Mouse (Mus musculus): Measurements from ENCODE around the gene Ifrd2. TPM values are rescaled to one million over a fixed set of nuclear protein-coding genes. Genes with fewer than 3 reads are reported as not detected.

Ifrd2 gene
- polyA plus RNA-seq, 1 experiment from 2014 or later, result 45.9 TPM

DNA sequence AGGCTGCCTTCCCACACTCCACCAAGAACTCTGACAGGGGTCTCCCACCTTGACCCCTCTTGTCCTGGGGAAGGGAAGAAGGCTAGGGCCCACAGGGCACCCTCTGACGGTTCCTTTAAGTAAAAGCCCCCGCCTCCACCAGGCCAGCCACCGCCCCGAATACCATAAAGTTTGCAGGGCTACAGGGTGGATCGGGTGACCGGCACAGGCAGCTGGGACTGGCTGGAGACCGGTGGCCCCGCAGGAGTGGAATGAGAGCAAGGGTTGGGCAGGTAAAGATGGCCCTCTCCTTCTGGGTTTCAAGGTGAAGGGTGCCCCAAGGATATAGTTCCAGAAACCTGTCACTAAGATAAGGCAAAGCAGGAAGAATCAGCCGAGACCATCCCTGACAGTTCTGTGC lies 19.1 kb downstream of the Ifrd2 start:
- Histone ChIP-seq H3K4me1 (peaks cover 87% of the 10 kb centered on the region), H3K36me3 (no peaks in the 10 kb centered on the region), H3K9ac (no peak overlapping the region), H3K4me2 (peak overlapping the region; percentile 37), H3K9me3 (no peaks in the 10 kb centered on the region), H3K27me3 (no peaks in the 10 kb centered on the region), H3K4me3 (peak overlapping the region; percentile 31), H3K27ac (peak overlapping the region; percentile 69)
- no peak; the same call in 1 of the 2 replicates for ATAC-seq (ENCODE audit: insufficient number of reproducible peaks, low FRiP score, low TSS enrichment, low read depth)
- 7% methylated on average over 9 of the region's 9 CpGs for WGBS

DNA sequence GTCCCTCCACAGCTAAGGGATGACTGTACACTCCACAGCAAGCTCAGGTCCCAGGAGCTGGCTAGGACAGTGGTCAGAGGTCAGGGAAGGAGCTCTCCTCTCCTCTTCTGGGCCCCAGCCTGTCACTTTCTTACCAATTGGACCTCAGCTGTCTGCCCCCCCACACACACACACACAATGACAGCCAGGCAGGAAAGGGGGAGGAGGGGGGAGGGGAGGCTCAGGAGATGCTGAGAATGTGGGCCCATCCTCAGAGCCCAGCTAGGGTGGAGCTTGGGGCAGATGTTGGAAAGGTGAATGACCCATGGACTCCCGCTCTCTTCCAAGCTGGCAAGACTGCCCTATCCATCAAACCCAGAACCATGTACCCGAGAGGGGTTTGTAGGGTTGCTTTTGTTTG lies 19.6 kb downstream of the Ifrd2 start:
- Histone ChIP-seq H3K4me3 (peak overlapping the region; percentile 31), H3K4me2 (peak overlapping the region; percentile 37), H3K9me3 (no peaks in the 10 kb centered on the region), H3K9ac (no peak overlapping the region), H3K4me1 (peaks cover 89% of the 10 kb centered on the region), H3K36me3 (no peaks in the 10 kb centered on the region), H3K27ac (peak overlapping the region; percentile 69), H3K27me3 (no peaks in the 10 kb centered on the region)
- 80% methylated on average over 2 of the region's 2 CpGs for WGBS
- ATAC-seq (ENCODE audit: insufficient number of reproducible peaks, low FRiP score, low TSS enrichment, low read depth), result no peak

DNA sequence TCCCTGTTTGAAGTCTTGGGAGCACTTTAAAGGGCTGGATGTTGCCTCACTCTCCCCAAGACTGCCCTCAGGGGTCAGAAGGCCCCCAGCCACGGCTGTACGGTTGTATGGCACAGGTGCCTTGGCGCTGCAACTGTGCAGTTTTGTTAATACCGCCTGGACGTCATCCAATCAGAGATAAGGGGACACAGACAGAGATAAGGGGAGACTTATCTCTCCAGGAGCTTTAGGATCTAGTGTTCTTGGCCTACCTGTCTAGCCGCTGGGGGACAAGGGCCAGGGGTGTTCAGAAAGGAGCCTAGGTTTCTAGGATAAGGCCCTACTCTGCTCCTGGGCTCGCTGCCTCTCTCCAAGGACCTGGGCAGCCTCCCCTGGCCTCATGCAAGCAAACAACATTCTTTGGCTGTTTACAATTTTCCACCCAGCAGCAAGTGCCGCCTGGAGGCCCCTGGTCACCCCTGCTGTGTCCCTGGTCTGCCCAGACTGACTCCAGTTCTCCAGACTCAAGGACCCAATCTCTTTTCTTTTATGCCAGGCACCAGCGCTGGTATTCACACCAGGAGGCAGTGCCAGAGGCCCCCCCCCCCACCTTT lies 20.3 kb downstream of the Ifrd2 start:
- no peaks in the 10 kb centered on the region for H3K36me3 ChIP-seq
- no peak overlapping the region for H3K9ac ChIP-seq
- no peaks in the 10 kb centered on the region for H3K27me3 ChIP-seq
- H3K4me2 ChIP-seq, result peak overlapping the region; percentile 37; the same call in 1 of the 2 replicates
- H3K9me3 ChIP-seq, result no peaks in the 10 kb centered on the region
- peak overlapping the region; percentile 54 for H3K27ac ChIP-seq
- H3K4me1 ChIP-seq, result peaks cover 90% of the 10 kb centered on the region
- 55% methylated on average over 9 of the region's 9 CpGs for WGBS
- no peak for ATAC-seq (ENCODE audit: insufficient number of reproducible peaks, low FRiP score, low TSS enrichment, low read depth)
- H3K4me3 ChIP-seq, result no peak overlapping the region

DNA sequence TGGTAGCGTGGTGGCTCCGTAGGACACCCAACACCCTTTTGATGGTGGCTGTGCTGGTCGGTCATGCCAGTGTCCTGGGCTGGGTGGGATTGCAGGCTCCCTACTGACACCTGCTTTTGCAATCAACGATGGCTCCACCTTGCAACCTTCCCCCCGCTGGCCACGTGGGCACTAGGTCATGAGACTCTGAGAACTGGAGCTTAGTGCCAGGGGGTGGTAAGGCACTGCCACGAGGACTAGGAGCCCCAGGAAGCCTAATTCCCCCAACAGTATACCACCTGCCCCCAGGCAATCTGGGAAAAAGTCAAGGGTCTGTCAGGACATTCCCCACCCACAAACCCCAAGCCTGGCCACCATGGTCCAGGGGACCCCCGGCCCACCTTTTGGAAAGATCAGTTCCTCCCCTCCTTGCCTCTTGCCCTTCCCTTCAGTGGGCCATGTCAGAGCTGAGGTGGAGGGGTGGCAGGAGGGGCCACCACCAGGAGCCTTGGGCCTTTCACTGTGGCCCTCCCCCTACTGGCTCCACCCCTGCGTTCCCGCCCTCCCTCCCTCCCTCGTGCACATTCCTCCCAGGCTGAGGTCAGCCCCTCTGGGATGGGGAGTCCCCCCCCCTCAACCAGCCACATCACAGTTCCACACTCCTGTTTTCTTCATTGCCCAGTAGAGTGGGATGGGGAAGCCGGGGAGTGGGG lies 21.4 kb downstream of the Ifrd2 start, which contains the start of gene Sema3b:
Sema3b (minus strand) TSS at position 489 of the 692 bp plus-strand sequence.
- H3K27ac ChIP-seq, result peak within 1 kb of the TSS; percentile 54
- no peaks in the 10 kb centered on the region for H3K9me3 ChIP-seq
- peaks cover 4% of the 10 kb centered on the region for H3K36me3 ChIP-seq
- H3K4me1 ChIP-seq, result peaks cover 88% of the 10 kb centered on the region
- H3K27me3 ChIP-seq, result no peaks in the 10 kb centered on the region
- H3K9ac ChIP-seq, result no peak within 1 kb of the TSS
- no peak within 1 kb of the TSS for H3K4me3 ChIP-seq
- 34% methylated on average over 12 of the region's 12 CpGs for WGBS
- peak within 1 kb of the TSS; percentile 37 for H3K4me2 ChIP-seq
- 0 out of 2 replicates have a peak, but pooled peaks have one; percentile 8 for ATAC-seq (ENCODE audit: insufficient number of reproducible peaks, low FRiP score, low TSS enrichment, low read depth)

DNA sequence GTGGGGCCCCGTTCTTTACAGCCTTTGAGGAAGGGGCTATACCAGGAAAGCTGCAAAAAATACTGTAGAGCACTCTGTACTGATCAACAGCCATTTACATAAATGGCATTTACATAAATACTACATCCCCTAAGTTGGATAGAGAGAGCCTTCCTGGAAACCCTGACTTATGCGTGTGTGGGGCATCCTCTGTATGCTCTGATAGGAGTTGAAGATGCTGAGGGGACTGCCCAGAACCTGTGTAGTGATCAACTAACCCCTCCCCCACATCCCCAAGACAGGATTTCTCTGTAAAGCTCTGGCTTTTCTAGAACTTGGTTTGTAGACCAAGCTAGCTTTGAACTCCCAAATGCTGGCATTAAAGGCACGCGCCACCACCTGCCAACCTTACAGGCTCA lies 22.0 kb downstream of the Ifrd2 start:
- Histone ChIP-seq H3K4me2 (peak overlapping the region; percentile 37; the same call in 1 of the 2 replicates), H3K9ac (no peak overlapping the region), H3K27ac (peak overlapping the region; percentile 54), H3K9me3 (no peaks in the 10 kb centered on the region), H3K4me3 (no peak overlapping the region), H3K4me1 (peaks cover 83% of the 10 kb centered on the region), H3K27me3 (no peaks in the 10 kb centered on the region), H3K36me3 (peaks cover 10% of the 10 kb centered on the region)
- 59% methylated on average over 4 of the region's 4 CpGs for WGBS
- no peak for ATAC-seq (ENCODE audit: insufficient number of reproducible peaks, low FRiP score, low TSS enrichment, low read depth)

DNA sequence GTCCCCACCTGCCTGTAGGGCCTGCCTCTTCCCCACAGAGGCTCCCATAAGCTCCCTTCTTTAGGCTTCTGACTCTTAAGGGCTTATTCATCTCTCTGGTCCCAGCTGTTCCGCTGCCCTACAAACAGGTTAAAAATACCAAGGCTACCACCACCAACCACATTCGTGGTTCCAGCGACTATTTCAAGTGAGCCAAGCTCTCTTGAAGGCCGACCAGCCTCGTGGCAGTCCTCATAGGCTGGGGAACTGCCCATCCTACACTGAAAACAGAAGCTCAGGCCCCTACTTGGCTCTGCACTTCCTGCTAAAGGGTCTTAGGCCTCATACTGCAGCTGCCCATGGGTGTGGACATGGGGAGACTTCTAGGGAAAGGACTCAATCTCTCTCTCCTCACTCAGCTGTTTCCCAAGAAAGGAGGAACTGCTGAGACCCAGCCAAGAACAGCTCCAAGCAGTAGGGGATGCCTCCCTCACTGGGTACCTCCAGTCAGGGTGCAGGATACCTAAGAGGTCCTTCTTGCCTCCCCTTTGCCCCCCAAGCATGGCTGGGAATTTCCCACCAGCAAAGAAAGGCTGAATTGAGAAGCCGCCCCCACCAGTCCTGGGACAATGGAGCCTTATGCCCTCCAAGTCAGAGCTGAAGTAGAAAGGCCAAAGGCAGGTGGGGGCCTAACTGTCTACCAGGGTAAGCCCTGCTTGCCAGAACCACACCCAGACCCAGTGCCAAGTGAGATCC lies 24.2 kb downstream of the Ifrd2 start:
- Histone ChIP-seq H3K4me2 (peak overlapping the region; percentile 60), H3K9ac (0 out of 2 replicates have a peak overlapping the region, but pooled peaks have one; percentile 24), H3K4me3 (no peak overlapping the region), H3K4me1 (peaks cover 66% of the 10 kb centered on the region), H3K27ac (peak overlapping the region; percentile 94), H3K36me3 (peaks cover 32% of the 10 kb centered on the region), H3K27me3 (no peaks in the 10 kb centered on the region), H3K9me3 (no peaks in the 10 kb centered on the region)
- ATAC-seq (ENCODE audit: insufficient number of reproducible peaks, low FRiP score, low TSS enrichment, low read depth), result no peak
- 60% methylated on average over 6 of the region's 6 CpGs for WGBS

DNA sequence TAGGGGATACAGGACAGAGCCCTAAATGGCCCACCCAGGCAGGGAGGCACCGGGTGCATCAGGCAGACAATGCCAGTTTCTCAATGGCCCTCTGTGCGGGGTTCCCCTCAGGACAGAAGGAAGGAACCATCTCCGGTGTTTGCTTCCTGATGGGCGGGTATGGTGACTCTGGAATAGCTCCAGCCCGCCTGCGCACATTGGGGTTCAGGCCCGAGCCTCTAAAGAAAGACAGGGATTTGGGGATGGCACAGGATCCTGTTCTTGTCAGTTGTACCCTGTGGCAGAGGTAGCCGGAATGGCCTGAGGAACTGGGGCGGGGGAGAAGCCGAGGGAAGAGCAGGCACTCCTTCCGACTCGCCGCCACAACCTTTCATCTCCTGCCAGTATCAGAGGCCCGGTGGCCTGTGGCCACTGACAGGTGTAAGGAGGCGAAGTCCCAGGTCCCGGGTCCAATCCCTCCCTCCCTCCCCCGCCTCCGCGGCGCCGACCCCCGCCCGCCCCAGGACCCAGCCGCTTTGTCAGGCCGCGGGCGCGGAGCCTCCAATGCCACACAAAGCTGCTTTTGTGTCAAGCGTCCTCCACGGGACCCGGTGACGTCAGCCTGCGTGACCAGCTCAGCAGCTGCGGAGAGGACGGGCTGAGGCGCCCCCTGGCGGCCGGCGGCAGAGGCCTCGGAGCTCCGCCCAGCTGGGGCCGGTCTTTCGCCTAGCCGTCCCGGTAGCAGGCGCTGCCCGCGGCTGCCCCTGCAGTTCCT lies 24.9 kb downstream of the Ifrd2 start:
- Histone ChIP-seq H3K4me3 (peak overlapping the region; percentile 37), H3K36me3 (peaks cover 37% of the 10 kb centered on the region), H3K27ac (peak overlapping the region; percentile 94), H3K9ac (0 out of 2 replicates have a peak overlapping the region, but pooled peaks have one; percentile 24), H3K4me2 (peak overlapping the region; percentile 60), H3K9me3 (no peaks in the 10 kb centered on the region), H3K4me1 (peaks cover 59% of the 10 kb centered on the region), H3K27me3 (no peaks in the 10 kb centered on the region)
- 5% methylated on average over 42 of the region's 48 CpGs for WGBS
- peak; percentile 90 for ATAC-seq (ENCODE audit: insufficient number of reproducible peaks, low FRiP score, low TSS enrichment, low read depth)

DNA sequence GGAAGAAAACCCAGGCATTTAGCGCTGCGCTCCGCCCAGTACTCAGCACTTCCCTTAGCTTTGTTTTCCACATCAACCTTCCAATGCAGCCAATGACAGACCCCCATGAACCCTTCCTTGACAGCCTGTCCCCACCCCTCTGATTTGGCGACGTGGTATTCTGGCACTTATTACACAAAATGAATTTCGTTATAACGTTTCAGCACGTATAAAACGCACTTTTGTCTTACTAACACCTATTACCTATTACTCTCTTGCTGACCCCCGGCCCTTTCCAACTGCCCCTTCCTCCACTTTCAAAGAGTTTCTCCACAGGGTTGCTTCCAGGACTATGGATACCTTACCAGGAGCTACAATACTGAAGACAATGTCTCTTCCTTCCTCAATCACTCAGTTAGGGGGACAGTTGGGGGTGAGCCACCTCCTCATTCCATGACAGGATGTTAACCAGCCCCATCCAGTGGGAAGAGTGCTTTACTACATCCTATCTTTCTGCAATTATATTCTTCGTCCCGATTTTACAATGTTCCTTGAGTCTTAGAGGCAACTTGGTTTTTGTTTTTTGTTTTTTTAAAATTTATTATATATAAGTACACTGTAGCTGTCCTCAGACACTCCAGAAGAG lies 25.6 kb downstream of the Ifrd2 start:
- H3K27me3 ChIP-seq, result no peaks in the 10 kb centered on the region
- ATAC-seq (ENCODE audit: insufficient number of reproducible peaks, low FRiP score, low TSS enrichment, low read depth), result no peak

DNA sequence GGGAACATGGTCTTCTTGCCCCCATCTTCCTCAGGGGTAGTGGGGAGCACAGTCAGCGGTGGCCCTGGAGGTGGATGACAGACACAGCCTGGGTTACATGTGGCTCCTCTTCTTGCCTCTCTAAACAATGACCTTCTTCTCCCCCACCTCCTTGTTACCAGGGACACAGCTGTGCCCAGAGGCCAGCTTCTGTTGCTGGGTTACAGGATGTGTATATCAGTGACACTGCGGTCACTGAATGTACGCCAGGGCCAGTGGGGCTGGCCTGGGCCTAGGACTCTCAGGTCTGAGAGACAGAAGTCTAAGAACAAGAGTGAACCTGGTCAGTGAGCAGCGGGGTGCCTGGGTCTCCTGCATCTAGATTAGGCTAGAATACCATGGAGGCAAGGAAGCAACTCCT lies 27.6 kb downstream of the Ifrd2 start:
- ATAC-seq (ENCODE audit: insufficient number of reproducible peaks, low FRiP score, low TSS enrichment, low read depth), result no peak
- Histone ChIP-seq H3K4me3 (no peak overlapping the region), H3K27me3 (no peaks in the 10 kb centered on the region), H3K4me2 (no peak overlapping the region), H3K27ac (no peak overlapping the region; the same call in 1 of the 2 replicates), H3K9me3 (no peaks in the 10 kb centered on the region), H3K36me3 (peaks cover 62% of the 10 kb centered on the region), H3K4me1 (peaks cover 46% of the 10 kb centered on the region), H3K9ac (no peak overlapping the region)
- 90% methylated on average over 4 of the region's 4 CpGs for WGBS

More for the DNA sequence above, 25.6 kb downstream of the Ifrd2 start:
- Histone ChIP-seq H3K4me1 (peaks cover 54% of the 10 kb centered on the region), H3K4me2 (peak overlapping the region; percentile 60), H3K27ac (peak overlapping the region; percentile 94), H3K9ac (0 out of 2 replicates have a peak overlapping the region, but pooled peaks have one; percentile 14), H3K4me3 (peak overlapping the region; percentile 37), H3K36me3 (peaks cover 42% of the 10 kb centered on the region), H3K9me3 (no peaks in the 10 kb centered on the region)
- 9% methylated on average over 12 of the region's 12 CpGs for WGBS

DNA sequence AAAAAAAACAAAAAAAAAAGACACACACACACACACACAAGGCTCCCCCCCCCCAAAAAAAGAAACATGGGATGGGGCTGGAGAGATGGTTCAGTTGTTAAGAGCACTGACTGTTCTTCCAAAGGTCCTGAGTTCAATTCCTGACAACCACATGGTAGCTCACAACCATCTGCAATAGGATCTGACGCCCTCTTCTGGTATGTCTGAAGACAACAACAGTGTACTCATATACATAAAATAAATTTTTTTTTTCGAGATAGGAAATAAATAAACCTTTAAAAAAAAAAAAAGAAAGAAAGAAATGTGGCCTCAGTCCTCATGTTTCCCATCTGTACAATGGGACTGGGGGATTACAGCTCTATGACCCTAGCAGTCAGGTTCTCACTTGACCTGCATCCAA lies 30.0 kb downstream of the Ifrd2 start:
- 80% methylated on average over 2 of the region's 2 CpGs for WGBS
- Histone ChIP-seq H3K9ac (no peak overlapping the region), H3K27me3 (no peaks in the 10 kb centered on the region), H3K27ac (no peak overlapping the region), H3K36me3 (peaks cover 71% of the 10 kb centered on the region), H3K9me3 (no peaks in the 10 kb centered on the region), H3K4me3 (no peak overlapping the region), H3K4me1 (peaks cover 28% of the 10 kb centered on the region), H3K4me2 (no peak overlapping the region)
- ATAC-seq (ENCODE audit: insufficient number of reproducible peaks, low FRiP score, low TSS enrichment, low read depth), result no peak

DNA sequence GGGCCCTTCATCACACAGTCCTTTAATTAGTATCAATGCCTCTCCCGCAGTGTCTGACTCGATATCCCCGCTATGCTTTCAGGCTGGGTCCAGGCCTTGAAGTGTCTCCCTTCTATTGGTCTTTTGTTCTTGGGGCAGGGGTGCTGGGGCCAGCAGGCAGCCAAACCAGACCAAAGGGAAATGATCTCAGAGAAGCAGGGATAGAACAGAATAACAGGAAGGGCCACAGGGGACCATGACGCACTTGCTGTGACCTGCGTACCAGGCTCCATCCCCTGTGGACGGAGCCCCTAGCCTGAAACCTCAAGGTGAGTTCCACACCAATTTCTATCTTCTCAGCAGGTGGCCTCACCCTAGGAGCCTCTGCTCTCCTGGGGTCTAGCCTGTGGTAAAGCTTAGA lies 30.7 kb downstream of the Ifrd2 start:
- H3K4me3 ChIP-seq, result no peak overlapping the region
- no peak overlapping the region for H3K4me2 ChIP-seq
- no peaks in the 10 kb centered on the region for H3K27me3 ChIP-seq
- no peak overlapping the region for H3K9ac ChIP-seq
- WGBS, result 81% methylated on average over 6 of the region's 6 CpGs
- ATAC-seq (ENCODE audit: insufficient number of reproducible peaks, low FRiP score, low TSS enrichment, low read depth), result no peak
- peak overlapping the region; percentile 61; the same call in 1 of the 2 replicates for H3K27ac ChIP-seq
- no peaks in the 10 kb centered on the region for H3K9me3 ChIP-seq
- H3K36me3 ChIP-seq, result peaks cover 74% of the 10 kb centered on the region
- H3K4me1 ChIP-seq, result peaks cover 21% of the 10 kb centered on the region
